Mouse (Mus musculus) layer of hippocampus, postnatal 10 days (tissue): ENCODE results near the gene Slc5a4a. TPM values are rescaled to one million over a fixed set of nuclear protein-coding genes. Genes with fewer than 3 reads are reported as not detected.

Experiments
- DNase-seq, 2 experiments: peaks; one replicate each; pipeline ENCODE4 v3.0.0; 2021; ENCODE audit warnings: low spot score in 2 of 2
- long read RNA-seq: library from polyadenylated mRNA; stranded (forward); transcript quantifications from one replicate; pipeline ENCODE4 v2.0.0, GENCODE M21; 2023
- total RNA-seq, 2 experiments: library from RNA; stranded (reverse); gene quantifications; 2 replicates each; pipeline ENCODE4 v1.2.3; 2021

Slc5a4a gene
- not detected for total RNA-seq
- long read RNA-seq = 0 reads

- no peak for DNase-seq
These were observed at the start of gene Slc5a4a for GRCm38 (mm10) chr10:76147278-76147677. Gene Slc5a4a (plus strand): TSS chr10:76147451.

GRCm38 (mm10) chr10:76110861-76111260, 36.4 kb upstream of the Slc5a4a start, which contains the start of gene Slc5a4b:
Gene Slc5a4b (minus strand): TSS chr10:76110961.
- no peak for DNase-seq

- DNase-seq = peak; percentile 16 to 36
These were observed 29.3 kb upstream of the Slc5a4a start for GRCm38 (mm10) chr10:76117966-76118365.

DNA sequence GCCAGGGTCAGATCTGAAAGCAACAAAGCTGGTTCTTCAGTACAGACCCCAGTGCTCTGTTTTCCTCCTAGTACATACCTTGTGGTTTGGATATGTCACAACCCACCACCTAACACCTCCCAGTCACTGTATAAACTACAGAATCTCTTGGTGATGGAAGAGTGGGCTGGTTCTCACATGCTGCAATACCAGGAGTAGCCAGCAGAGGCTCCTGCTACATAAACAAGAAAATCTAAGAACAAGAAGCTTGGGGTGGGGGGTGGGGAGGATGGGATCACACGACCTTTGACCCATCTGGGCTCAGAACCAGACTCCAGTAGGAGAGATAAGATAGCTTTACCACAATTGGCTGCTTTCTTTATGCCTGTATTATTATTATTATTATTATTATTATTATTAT, 28.5 kb upstream of the Slc5a4a start:
- peak; percentile 10 to 23 for DNase-seq

GRCm38 (mm10) chr10:76120124-76120711, 27.0 kb upstream of the Slc5a4a start:
- no peak for DNase-seq

GRCm38 (mm10) chr10:76121495-76121894, 25.8 kb upstream of the Slc5a4a start:
- no peak for DNase-seq

DNA sequence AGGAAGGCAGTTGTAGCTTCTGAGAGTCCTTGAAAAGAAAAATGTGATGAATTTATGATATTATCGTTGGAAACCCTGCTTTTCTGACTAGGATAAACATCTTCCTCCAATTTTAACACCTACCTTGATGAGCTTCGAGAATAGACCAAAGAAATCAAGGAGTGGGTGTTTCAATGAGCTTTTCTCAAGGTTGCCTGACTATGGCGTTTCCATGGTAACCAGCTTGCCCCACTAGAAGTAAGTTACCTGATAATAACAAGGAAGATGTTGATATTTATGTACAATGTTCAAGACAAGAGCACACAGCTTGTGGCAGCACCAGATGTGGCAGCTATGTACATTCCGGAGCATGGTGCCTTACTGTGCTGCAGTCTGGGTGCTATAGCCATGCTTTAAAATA, 14.7 kb upstream of the Slc5a4a start:
- no peak for DNase-seq

DNA sequence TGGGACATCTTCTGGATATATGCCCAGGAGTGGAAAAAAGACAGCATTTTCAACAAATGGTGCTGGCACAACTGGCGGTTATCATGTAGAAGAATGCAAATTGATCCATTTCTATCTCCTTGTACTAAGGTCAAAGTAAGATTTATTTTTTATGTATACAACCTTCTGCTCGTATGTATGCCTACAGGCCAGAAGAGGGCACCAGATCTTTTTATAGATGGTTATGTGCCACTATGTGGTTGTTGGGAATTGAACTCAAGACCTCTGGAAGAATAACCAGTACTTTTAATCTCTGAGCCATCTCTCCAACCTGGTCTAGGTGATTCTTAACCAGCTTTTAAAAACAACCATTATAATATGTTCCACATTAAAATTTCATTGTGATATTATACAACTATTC, 10.9 kb upstream of the Slc5a4a start:
- no peak for DNase-seq

- DNase-seq = no peak
These were observed 405 bp upstream of the Slc5a4a start for GRCm38 (mm10) chr10:76146846-76147245.

DNA sequence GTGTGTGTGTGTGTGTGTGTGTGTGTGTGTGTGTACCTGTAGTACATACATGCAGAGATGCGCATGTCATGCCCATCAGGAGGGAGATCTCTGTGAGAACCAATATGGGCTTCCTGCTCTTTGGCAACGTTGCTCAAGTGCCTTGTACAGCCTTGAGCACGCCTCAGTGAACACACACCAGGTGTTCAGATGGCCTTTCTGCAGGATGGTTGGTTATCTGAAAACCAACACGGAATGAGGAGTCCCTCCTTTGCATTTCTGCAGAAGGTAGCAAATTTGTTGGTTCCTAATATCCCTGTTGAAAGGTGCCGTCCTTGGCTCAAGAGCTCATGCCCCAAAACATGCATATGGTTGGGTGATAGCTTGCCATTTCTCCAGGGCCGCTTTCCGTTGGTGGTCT, 8.7 kb downstream of the Slc5a4a start:
- DNase-seq = no peak

DNA sequence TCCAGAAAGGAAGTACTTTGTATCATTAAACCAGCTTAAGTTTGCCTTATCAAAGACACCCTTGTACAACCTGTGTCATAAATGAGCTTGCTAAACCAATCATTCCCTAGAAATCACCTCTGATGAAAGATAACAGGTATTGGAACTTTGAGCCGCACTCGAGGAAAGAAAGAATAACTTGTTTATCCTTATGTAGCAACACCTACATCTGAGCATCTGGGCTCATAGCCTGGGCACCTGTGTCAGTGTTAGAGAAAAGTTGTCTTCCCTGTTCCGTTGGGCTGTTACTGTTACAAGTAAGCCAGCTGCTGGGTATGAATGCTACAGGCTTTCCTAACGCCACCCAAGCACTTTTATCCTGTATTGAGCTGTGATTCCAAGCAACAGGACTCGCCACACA, 10.3 kb downstream of the Slc5a4a start:
- DNase-seq = no peak

- no peak for DNase-seq
These were observed 10.8 kb downstream of the Slc5a4a start for GRCm38 (mm10) chr10:76158009-76158408.

GRCm38 (mm10) chr10:76174899-76175298, 27.6 kb downstream of the Slc5a4a start:
- DNase-seq = peak in 1 of 2 experiments; percentile 4

GRCm38 (mm10) chr10:76185216-76185615, 38.0 kb downstream of the Slc5a4a start:
- no peak for DNase-seq

- DNase-seq = no peak
These were observed 40.8 kb downstream of the Slc5a4a start for GRCm38 (mm10) chr10:76188010-76188409.

DNA sequence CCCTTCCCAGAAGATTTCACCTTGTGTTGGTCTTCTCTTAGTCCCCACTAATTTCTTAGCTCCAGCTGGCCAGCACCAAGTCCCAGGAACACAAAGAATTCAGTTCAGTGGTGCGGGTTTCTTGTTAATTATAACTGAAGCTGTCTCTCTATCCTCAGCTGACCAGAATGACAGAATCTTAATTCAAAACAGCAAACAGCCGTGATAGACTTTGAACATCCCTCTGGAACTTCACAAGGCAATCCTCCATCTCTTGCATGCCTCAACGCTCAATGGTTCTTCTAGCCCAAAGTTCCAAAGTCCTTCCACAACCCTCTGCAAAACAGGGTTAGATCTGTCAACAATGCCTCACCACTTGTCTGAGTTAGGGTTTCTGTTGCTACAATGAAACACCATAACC, 54.2 kb downstream of the Slc5a4a start:
- no peak for DNase-seq

DNA sequence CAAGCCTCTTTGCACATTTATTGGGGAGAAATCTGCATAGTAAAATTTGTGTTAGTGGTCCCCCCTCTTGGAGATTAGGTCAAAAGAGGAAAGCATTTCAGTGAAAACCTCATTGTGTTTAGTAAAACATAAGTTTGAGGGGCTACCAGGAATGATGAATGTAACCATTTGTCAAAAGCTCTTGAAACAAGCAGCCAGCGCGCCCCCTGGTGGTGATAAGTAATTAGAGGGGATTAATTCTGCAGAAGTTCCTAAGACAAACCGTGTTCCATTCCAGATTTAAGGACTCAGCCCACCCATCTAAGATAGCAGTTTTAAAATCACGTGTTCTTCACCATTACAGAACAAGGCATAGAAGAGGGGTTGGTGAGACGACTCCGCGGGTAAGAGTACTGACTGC, 54.7 kb downstream of the Slc5a4a start:
- DNase-seq = peak; percentile 86 to 89

- DNase-seq = peak; percentile 42 to 61
These were observed 56.6 kb downstream of the Slc5a4a start for GRCm38 (mm10) chr10:76203798-76204283.

- DNase-seq = no peak
These were observed 60.1 kb downstream of the Slc5a4a start for GRCm38 (mm10) chr10:76207262-76207796.

GRCm38 (mm10) chr10:76209241-76209640, 62.0 kb downstream of the Slc5a4a start:
- no peak for DNase-seq

GRCm38 (mm10) chr10:76210806-76211205, 63.6 kb downstream of the Slc5a4a start:
- DNase-seq = no peak

- no peak for DNase-seq
These were observed 64.9 kb downstream of the Slc5a4a start for GRCm38 (mm10) chr10:76212121-76212520.

DNA sequence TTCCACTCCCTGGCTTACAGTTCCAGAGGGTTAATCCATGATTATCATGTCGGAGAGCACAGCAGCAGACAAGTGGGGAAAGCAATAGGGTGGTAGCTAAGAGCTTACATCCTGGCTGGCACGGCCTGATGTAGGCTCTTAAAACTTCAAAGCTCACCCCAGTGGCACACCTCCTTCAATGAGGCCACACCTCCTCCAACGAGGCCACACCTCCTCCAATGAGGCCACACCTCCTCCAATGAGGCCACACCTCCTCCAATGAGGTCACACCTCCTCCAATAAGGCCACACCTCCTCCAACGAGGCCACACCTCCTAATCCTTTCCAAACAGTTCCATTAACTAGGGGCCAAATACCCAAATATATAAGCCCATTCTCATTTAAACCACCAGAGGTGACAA, 66.9 kb downstream of the Slc5a4a start:
- DNase-seq = no peak
